Mouse (Mus musculus): Measurements from ENCODE around the gene Adgrb3.
"Not testable (repeated sequence)": the region's sequence is repeated elsewhere in the genome, so short reads cannot be mapped to it uniquely, and the experiment has no call there.

The Adgrb3 gene

GRCm38 (mm10) chr1:25729844-25730243 lies 99.7 kb downstream of the Adgrb3 start:
- DNase-seq: no peak

DNA sequence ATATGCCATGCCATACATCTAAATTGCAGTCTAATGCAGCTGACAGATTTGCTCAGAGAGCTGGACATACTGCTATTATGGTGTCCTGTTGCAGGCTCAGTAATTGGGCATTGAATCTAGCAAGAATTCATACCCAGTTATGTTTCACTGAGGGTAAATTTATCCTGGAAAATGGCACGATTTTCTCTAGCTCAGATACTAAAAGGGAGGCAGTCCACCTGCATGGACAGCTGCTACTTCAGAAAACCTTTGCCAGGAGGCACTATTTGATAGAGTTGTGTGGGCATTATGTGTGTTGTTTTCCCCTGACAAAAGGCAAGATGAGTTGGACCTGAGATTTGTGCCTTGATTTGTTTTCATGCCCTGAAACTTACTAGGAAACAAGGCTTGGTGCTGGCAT lies 118.0 kb downstream of the Adgrb3 start:
- DNase-seq: no peak

DNA sequence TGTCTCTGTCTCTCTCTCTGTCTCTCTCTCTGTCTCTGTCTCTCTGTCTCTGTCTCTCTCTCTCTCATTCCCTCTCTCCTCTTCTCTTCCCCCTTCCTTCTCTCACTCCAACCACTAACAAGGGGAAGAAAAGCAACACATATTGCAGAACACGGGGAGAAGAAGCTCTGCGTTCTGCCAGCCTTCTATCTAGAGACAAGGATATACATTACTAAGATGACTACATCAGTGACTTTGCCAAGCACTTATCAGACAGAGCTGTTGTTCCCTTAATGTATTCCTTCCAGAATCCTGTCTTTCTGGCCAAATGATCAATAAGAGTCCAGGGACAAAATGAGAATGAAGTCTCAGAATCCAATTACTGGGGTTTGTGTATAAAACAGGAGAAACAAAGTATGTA lies 123.2 kb downstream of the Adgrb3 start:
- no peak for DNase-seq

- no peak for DNase-seq
Observed at GRCm38 (mm10) chr1:25698702-25699250, 130.7 kb downstream of the Adgrb3 start.

DNA sequence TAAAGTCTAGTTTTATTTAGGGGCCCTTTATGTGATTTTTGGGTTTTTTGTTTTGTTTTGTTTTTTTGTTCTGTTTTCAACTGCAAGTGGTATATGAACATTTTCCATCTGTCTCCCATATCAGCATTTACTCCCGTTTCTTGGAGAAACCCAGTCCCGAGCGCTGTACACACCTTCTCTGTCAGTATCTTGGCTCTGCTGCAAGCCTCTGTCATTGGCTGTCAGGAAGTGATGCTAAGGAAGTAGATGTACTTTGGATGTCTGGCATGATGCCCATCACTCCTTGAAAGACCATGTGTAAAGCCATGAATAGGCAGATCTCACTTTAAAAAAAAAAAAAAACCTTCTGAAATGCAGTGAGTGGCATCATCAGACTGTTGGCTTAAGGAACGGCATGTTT lies 132.3 kb downstream of the Adgrb3 start:
- no peak for DNase-seq

DNA sequence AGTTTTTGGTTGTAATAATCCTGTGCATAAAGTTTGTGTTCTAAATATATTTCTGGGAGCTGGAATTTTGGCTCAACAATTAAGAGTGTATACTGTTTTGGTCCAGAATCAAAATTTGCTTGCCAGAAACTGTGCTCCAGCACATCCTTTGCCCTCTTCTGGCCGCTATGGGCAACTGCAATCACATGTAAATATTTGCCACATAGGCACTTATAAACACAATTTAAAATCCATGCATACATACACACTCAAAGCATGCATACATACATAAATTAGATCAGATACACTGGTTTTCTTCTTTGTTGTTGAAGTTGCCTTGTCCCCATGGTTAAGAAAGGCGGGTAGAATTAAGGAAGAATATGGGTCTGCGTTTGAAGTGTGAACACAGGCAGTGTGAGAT lies 132.7 kb downstream of the Adgrb3 start:
- DNase-seq: no peak

- no peak for DNase-seq
Observed at GRCm38 (mm10) chr1:25682118-25682517, 147.4 kb downstream of the Adgrb3 start.

DNA sequence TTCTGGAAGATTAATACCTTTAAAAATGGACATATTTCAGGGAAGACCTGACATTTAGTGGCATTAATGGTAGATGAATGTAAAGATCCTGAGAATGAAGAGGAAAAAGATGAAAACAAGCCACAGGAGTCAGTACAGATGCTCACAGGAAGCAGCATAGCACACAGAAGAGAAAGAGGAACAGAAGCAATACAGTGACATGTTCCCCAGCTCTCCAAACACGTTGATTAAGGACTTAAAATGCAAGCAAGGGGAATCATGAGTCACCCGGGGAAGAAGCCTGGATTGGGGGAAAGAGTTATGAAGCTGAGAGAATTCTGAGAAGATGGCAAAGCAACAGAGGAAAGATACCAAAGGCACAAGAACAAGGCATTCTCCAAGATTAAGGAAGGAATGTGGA lies 149.9 kb downstream of the Adgrb3 start:
- DNase-seq: no peak

GRCm38 (mm10) chr1:25652717-25653116 lies 176.8 kb downstream of the Adgrb3 start:
- DNase-seq: no peak

DNA sequence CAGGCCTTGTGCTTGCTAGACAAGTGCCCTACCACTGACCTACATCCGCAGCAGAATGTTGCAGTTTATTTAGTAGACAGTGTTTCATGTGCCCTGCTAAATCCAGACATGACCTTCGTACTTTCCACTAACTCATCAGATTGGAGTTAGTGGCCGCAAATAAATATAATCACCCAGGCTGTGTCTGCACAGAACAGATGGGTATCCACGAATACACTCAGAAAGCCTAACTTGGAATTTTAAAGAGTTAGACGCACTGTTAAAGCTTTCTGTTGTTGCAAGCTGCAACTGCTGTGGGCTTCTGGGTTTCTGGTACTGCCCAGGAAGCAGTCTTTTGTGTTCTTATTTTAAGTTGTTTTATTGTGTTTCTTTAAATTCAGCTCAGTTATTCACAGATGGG lies 185.3 kb downstream of the Adgrb3 start:
- no peak for DNase-seq

DNA sequence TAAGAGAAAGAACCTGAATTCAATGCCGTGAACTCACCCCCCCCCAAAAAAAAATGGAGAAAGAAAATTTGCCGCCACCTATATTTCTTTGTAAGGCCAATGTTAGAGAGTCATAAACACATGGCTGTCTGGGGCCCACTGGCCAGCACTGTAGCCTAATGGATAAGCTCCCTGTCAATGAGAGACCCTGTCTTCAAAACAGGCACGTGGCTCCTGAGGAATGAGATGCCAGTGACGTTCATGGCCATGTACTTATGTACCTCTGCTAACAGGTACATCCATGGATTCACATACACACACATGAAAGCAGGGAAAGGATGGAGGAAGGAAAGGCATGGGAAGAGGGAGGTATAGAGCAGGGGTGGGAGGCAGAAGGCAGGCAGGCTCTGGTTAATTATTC lies 208.0 kb downstream of the Adgrb3 start:
- DNase-seq: no peak

DNA sequence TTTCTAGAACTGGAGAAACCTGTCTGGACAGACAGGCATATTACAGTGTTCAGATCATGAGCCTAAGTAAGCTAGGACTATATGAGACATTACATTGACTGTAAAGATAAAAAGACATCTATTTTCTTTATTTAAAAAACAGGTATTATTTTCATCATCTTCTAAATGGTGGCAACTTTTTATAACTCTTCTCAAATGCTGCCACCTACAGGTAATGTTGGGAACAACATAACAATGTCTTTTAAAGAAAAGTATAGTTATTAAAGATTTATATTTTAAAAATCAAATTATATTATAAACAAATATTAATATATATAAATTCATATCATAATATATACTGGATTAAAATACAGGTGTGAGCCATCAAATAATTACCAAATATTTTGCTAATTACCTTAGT lies 212.6 kb downstream of the Adgrb3 start:
- DNase-seq: no peak

DNA sequence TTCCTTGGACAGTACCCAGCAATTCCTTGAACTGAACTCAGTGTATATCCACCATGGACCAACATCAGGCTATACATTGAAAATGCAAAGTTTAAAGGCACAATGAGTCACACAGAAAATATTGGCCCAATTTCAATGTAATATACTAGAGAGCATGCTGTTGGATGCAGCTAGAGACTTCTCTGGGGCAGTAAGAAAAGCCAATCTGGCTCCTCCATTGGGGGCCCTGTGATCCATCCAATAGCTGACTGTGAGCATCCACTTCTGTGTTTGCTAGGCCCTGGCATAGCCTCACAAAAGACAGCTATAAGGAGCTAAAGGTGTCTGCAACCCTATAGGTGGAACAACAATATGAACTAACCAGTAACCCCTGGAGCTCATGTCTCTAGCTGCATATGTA lies 218.7 kb downstream of the Adgrb3 start:
- DNase-seq: not testable (repeated sequence)

GRCm38 (mm10) chr1:25598941-25599340 lies 230.6 kb downstream of the Adgrb3 start:
- DNase-seq: no peak

DNA sequence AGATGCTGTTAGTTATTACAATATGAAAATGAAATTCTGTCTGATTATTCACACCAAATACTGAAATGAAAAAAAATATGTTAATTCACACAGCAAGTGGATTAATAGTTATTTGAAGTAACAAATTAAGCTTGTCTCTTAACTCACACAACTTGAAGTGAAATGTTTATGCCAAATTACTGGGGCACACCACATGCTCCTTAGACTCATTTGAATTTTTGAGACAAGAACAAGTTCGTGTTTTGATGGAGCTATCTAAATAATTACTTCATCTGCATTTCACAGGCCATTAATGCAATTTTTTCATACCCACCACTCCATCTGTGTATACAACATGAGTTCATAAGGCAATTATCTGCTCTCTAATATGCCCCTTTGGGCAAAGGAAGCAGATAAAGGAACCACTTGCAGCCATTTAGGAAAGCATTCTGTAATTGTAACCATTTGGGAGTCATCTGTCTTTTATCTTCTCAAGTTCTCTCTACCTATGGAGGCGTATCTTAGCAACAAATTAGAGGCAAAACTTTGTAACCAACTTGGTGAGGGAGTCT lies 240.9 kb downstream of the Adgrb3 start:
- no peak for DNase-seq

- no peak for DNase-seq
Observed at GRCm38 (mm10) chr1:25581698-25582097, 247.8 kb downstream of the Adgrb3 start.

GRCm38 (mm10) chr1:25577836-25578235 lies 251.7 kb downstream of the Adgrb3 start:
- DNase-seq: no peak

GRCm38 (mm10) chr1:25576598-25576997 lies 252.9 kb downstream of the Adgrb3 start:
- DNase-seq: no peak

- DNase-seq: no peak
Observed at GRCm38 (mm10) chr1:25568096-25568495, 261.4 kb downstream of the Adgrb3 start.

- no peak for DNase-seq
Observed at GRCm38 (mm10) chr1:25546072-25546471, 283.4 kb downstream of the Adgrb3 start.

DNA sequence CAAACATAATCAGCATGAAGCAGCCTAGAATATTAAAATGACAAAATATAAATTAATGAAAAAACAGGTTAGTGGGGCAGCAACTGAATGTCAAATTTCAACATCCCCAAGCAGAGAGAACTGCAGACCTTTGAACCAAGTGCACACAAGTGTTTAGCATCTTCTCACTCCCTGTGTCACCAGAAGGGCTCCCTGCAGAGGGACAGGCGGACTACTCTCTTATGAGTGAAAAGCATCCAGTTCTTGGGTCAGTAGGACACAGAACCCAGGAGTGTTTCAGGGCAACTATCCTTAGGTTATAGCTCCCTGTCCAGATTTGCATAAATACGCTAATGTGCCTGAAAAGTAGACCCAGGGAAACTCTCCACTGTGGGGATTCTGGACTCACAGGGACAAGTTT lies 285.6 kb downstream of the Adgrb3 start:
- no peak for DNase-seq

- no peak for DNase-seq
Observed at GRCm38 (mm10) chr1:25542891-25543290, 286.6 kb downstream of the Adgrb3 start.

DNA sequence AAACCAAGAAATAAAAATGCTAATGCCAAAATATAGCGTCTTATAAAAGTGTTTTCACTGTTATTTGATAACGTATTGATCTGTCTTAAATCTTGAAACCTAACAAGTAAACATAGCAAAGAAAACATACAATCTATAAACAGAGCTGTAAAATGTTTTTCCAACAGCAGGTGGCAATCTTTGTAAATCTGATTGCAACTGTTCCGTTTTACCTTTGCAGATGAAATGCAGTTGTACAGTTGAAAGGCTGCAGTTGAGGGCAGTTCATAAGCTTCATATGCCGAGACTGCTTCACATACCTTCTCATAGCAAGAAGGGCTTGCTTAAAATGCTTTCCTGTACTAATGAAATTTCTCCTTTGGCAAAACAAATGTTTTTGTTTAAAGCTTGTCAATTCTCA lies 302.5 kb downstream of the Adgrb3 start:
- DNase-seq: no peak

GRCm38 (mm10) chr1:25510321-25511055 lies 319.0 kb downstream of the Adgrb3 start:
- DNase-seq: no peak

DNA sequence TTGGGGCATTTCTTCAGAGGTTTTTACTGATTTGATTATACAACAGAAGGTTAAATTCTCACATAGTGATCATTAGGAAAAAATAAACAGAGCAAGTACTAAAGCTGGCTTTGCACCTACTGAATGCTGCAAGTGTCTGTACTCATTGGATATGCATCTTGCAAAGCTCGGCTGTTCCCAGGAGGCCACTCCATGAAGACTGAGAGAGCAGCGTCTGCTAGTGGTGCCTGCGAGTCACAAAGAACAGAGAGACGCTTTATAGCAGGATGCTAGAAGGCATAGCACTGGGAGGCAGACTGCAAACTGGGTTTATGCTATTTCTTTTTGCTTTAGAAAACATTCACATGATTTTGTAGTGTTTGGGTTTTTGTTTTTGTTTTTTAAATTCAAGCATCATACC lies 325.2 kb downstream of the Adgrb3 start:
- DNase-seq: no peak

All from lung, postnatal 4 days (tissue).